Mouse (Mus musculus): ENCODE results near the gene Tstd3. TPM values are rescaled to one million over a fixed set of nuclear protein-coding genes. Genes with fewer than 3 reads are reported as not detected.

Tstd3 gene
- 23.7 and 32.0 TPM in 2 replicates for total RNA-seq (2014; rRNA removed)
- polyA plus RNA-seq (2012; rRNA removed) = 5.4 and 8.3 TPM in 2 replicates

GRCm38 (mm10) chr4:21766863-21767304 is at the start of gene Tstd3, which contains the start of gene Usp45:
Gene Tstd3 (minus strand): TSS chr4:21767212.
Gene Usp45 (plus strand): TSS chr4:21767156.
- Histone ChIP-seq H3K27me3 (ENCODE audit: control insufficient read depth, insufficient read depth, low read length) (no peaks in the 10 kb centered on the region), H3K4me1 (ENCODE audit: control insufficient read depth, insufficient read depth, low read length) (peaks cover 3% of the 10 kb centered on the region; the same call in 1 of the 2 replicates), H3K27ac (replicated peaks; ENCODE audit: insufficient read depth, low read depth, low read length) (peak within 1 kb of the TSS; percentile 96), H3K79me2 (ENCODE audit: control insufficient read depth, insufficient read depth, low read length) (no peaks in the 10 kb centered on the region), H3K9ac (ENCODE audit: low read depth, low read length) (peak within 1 kb of the TSS; percentile 94), H3K4me3 (ENCODE audit: insufficient read depth, low read depth, low read length) (peak within 1 kb of the TSS; percentile 100), H3K36me3 (ENCODE audit: control insufficient read depth, insufficient read depth, low read length) (no peaks in the 10 kb centered on the region)
- peak; percentile 77 for DNase-seq (ENCODE audit: extremely low read depth, low read depth, low spot score)
- TF ChIP-seq CTCF (IDR thresholded peaks at IDR 0.05; ENCODE audit: low read depth, low read length) (peak; percentile 88), POLR2A (IDR thresholded peaks at IDR 0.05; ENCODE audit: extremely low read depth, insufficient read depth, low read length) (0 out of 2 replicates have a peak, but pooled peaks have one; percentile 41)
- 1% methylated on average over 17 of the region's 17 CpGs for WGBS

- peak; percentile 40 for DNase-seq (ENCODE audit: extremely low read depth, low read depth, low spot score)
- no peaks in the 10 kb centered on the region for H3K79me2 ChIP-seq (ENCODE audit: control insufficient read depth, insufficient read depth, low read length)
- 39% methylated on average over 2 of the region's 2 CpGs for WGBS
Observed at GRCm38 (mm10) chr4:21814029-21814428, 47.0 kb upstream of the Tstd3 start.

GRCm38 (mm10) chr4:21812635-21813034 is 45.6 kb upstream of the Tstd3 start:
- no peak overlapping the region for H3K27ac ChIP-seq (replicated peaks; ENCODE audit: insufficient read depth, low read depth, low read length)
- peaks cover 5% of the 10 kb centered on the region; the same call in 1 of the 2 replicates for H3K4me1 ChIP-seq (ENCODE audit: control insufficient read depth, insufficient read depth, low read length)
- no peak overlapping the region for H3K9ac ChIP-seq (ENCODE audit: low read depth, low read length)
- 93% methylated on average over 6 of the region's 6 CpGs for WGBS
- peaks cover 19% of the 10 kb centered on the region for H3K36me3 ChIP-seq (ENCODE audit: control insufficient read depth, insufficient read depth, low read length)
- no peak overlapping the region for H3K4me3 ChIP-seq (ENCODE audit: insufficient read depth, low read depth, low read length)
- TF ChIP-seq CTCF (IDR thresholded peaks at IDR 0.05; ENCODE audit: low read depth, low read length) = no peak
- TF ChIP-seq POLR2A (IDR thresholded peaks at IDR 0.05; ENCODE audit: extremely low read depth, insufficient read depth, low read length) = no peak
- H3K79me2 ChIP-seq (ENCODE audit: control insufficient read depth, insufficient read depth, low read length) = no peaks in the 10 kb centered on the region
- DNase-seq (ENCODE audit: extremely low read depth, low read depth, low spot score) = no peak
- no peaks in the 10 kb centered on the region for H3K27me3 ChIP-seq (ENCODE audit: control insufficient read depth, insufficient read depth, low read length)

More at GRCm38 (mm10) chr4:21814029-21814428, 47.0 kb upstream of the Tstd3 start:
- Histone ChIP-seq H3K36me3 (ENCODE audit: control insufficient read depth, insufficient read depth, low read length) (peaks cover 27% of the 10 kb centered on the region), H3K27me3 (ENCODE audit: control insufficient read depth, insufficient read depth, low read length) (no peaks in the 10 kb centered on the region), H3K9ac (ENCODE audit: low read depth, low read length) (no peak overlapping the region), H3K4me1 (ENCODE audit: control insufficient read depth, insufficient read depth, low read length) (peaks cover 5% of the 10 kb centered on the region; the same call in 1 of the 2 replicates), H3K27ac (replicated peaks; ENCODE audit: insufficient read depth, low read depth, low read length) (no peak overlapping the region), H3K4me3 (ENCODE audit: insufficient read depth, low read depth, low read length) (no peak overlapping the region)
- TF ChIP-seq POLR2A (IDR thresholded peaks at IDR 0.05; ENCODE audit: extremely low read depth, insufficient read depth, low read length) = no peak
- TF ChIP-seq CTCF (IDR thresholded peaks at IDR 0.05; ENCODE audit: low read depth, low read length) = peak; percentile 59

GRCm38 (mm10) chr4:21810608-21811007 is 43.6 kb upstream of the Tstd3 start:
- H3K36me3 ChIP-seq (ENCODE audit: control insufficient read depth, insufficient read depth, low read length) = peaks cover 12% of the 10 kb centered on the region
- no peak overlapping the region for H3K27ac ChIP-seq (replicated peaks; ENCODE audit: insufficient read depth, low read depth, low read length)
- 44% methylated on average over 3 of the region's 3 CpGs for WGBS
- no peaks in the 10 kb centered on the region for H3K27me3 ChIP-seq (ENCODE audit: control insufficient read depth, insufficient read depth, low read length)
- peaks cover 5% of the 10 kb centered on the region; the same call in 1 of the 2 replicates for H3K4me1 ChIP-seq (ENCODE audit: control insufficient read depth, insufficient read depth, low read length)
- no peak overlapping the region for H3K9ac ChIP-seq (ENCODE audit: low read depth, low read length)
- TF ChIP-seq POLR2A (IDR thresholded peaks at IDR 0.05; ENCODE audit: extremely low read depth, insufficient read depth, low read length) = no peak
- no peak for TF ChIP-seq CTCF (IDR thresholded peaks at IDR 0.05; ENCODE audit: low read depth, low read length)
- H3K4me3 ChIP-seq (ENCODE audit: insufficient read depth, low read depth, low read length) = no peak overlapping the region
- peak; percentile 60 for DNase-seq (ENCODE audit: extremely low read depth, low read depth, low spot score)
- no peaks in the 10 kb centered on the region for H3K79me2 ChIP-seq (ENCODE audit: control insufficient read depth, insufficient read depth, low read length)

- Histone ChIP-seq H3K9ac (ENCODE audit: low read depth, low read length) (no peak overlapping the region), H3K27me3 (ENCODE audit: control insufficient read depth, insufficient read depth, low read length) (no peaks in the 10 kb centered on the region)
- 93% methylated on average over 5 of the region's 5 CpGs for WGBS
Observed at GRCm38 (mm10) chr4:21807204-21807603, 40.2 kb upstream of the Tstd3 start.

GRCm38 (mm10) chr4:21801620-21802019 is 34.6 kb upstream of the Tstd3 start:
- Histone ChIP-seq H3K9ac (ENCODE audit: low read depth, low read length) (no peak overlapping the region), H3K27me3 (ENCODE audit: control insufficient read depth, insufficient read depth, low read length) (no peaks in the 10 kb centered on the region), H3K27ac (replicated peaks; ENCODE audit: insufficient read depth, low read depth, low read length) (no peak overlapping the region), H3K36me3 (ENCODE audit: control insufficient read depth, insufficient read depth, low read length) (peaks cover 57% of the 10 kb centered on the region), H3K4me1 (ENCODE audit: control insufficient read depth, insufficient read depth, low read length) (no peaks in the 10 kb centered on the region), H3K4me3 (ENCODE audit: insufficient read depth, low read depth, low read length) (no peak overlapping the region), H3K79me2 (ENCODE audit: control insufficient read depth, insufficient read depth, low read length) (no peaks in the 10 kb centered on the region)
- WGBS = 94% methylated on average over 2 of the region's 2 CpGs
- DNase-seq (ENCODE audit: extremely low read depth, low read depth, low spot score) = no peak
- no peak for TF ChIP-seq CTCF (IDR thresholded peaks at IDR 0.05; ENCODE audit: low read depth, low read length)
- TF ChIP-seq POLR2A (IDR thresholded peaks at IDR 0.05; ENCODE audit: extremely low read depth, insufficient read depth, low read length) = no peak

More at GRCm38 (mm10) chr4:21807204-21807603, 40.2 kb upstream of the Tstd3 start:
- no peak overlapping the region for H3K4me3 ChIP-seq (ENCODE audit: insufficient read depth, low read depth, low read length)
- no peak for TF ChIP-seq POLR2A (IDR thresholded peaks at IDR 0.05; ENCODE audit: extremely low read depth, insufficient read depth, low read length)
- TF ChIP-seq CTCF (IDR thresholded peaks at IDR 0.05; ENCODE audit: low read depth, low read length) = no peak
- no peak overlapping the region for H3K27ac ChIP-seq (replicated peaks; ENCODE audit: insufficient read depth, low read depth, low read length)
- H3K79me2 ChIP-seq (ENCODE audit: control insufficient read depth, insufficient read depth, low read length) = no peaks in the 10 kb centered on the region
- peaks cover 5% of the 10 kb centered on the region; the same call in 1 of the 2 replicates for H3K4me1 ChIP-seq (ENCODE audit: control insufficient read depth, insufficient read depth, low read length)
- H3K36me3 ChIP-seq (ENCODE audit: control insufficient read depth, insufficient read depth, low read length) = peaks cover 22% of the 10 kb centered on the region
- no peak for DNase-seq (ENCODE audit: extremely low read depth, low read depth, low spot score)
